Mouse (Mus musculus) c-Kit-positive CD71-positive TER-119-positive erythroid progenitor cells, embryonic 14.5 days (primary cell): ENCODE results near the gene Gm10203.
"Not testable (repeated sequence)": the region's sequence is repeated elsewhere in the genome, so short reads cannot be mapped to it uniquely, and the experiment has no call there.

Experiments used
- DNase-seq: peaks from one replicate; pipeline ENCODE4 v3.0.0-alpha.2; 2013; ENCODE audit warnings: low spot score

The Gm10203 gene

GRCm38 (mm10) chr6:149129870-149130269 lies at the start of gene Gm10203:
Gene Gm10203, plus strand, starts transcription at chr6:149130170.
- not testable (repeated sequence) for DNase-seq

DNA sequence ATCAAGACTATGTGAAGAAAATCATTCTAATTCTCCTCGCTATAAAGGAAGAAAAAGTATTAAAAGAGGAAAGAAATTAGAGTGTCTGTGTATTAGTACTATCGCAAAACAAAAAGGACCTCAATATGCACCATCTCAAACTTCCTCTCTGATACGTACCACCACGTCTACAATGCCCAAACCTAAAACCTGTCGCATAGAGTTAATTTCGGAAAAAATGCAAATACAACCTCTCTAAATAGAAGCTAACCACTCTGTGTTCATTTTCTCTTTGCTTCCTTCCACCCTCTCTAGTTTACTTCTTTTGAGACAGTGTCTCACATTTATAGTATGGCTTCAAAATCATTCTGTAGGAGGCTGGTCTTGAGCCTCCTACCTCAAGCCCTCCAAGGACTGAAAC lies 37.6 kb upstream of the Gm10203 start:
- no peak for DNase-seq

- DNase-seq = no peak
Measured at GRCm38 (mm10) chr6:149093465-149093864, 36.5 kb upstream of the Gm10203 start.

DNA sequence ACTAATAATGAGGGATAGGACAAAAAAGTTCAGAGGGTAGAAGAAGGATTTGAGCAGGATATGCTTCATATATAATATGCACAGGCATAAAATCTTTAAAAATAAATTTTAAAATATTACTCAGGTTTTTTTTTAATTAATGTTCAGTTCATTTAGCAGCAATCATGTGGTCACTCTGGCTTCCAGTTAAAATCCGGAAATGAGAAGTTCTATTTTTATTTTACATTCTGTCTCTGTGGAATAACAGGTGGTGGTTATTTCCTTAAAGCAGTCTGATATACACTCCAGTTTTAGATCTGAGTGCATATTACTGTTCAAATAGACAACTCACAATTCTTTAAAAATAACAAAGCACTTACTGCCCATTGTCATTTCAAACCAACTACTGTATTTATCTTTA lies 35.4 kb upstream of the Gm10203 start:
- DNase-seq = no peak

DNA sequence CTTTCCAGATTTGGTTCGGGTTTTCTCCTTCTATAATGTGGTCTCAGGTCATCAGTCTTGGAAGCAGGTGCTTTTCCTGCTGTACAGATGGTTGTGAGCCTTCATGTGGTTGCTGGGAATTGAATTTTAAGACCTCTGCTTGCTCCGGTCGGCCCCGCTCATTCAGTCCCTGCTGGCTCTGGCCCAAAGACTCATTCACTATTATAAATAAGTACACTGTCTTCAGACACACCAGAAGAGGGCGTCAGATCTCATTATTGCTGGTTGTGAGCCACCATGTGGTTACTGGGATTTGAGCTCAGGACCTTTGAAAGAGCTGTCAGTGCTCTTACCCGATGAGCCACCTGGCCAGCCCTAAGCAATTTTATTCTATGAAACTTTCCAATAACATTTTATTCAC lies 34.6 kb upstream of the Gm10203 start:
- DNase-seq = no peak

GRCm38 (mm10) chr6:149096233-149096632 lies 33.7 kb upstream of the Gm10203 start:
- no peak for DNase-seq

GRCm38 (mm10) chr6:149097276-149097675 lies 32.7 kb upstream of the Gm10203 start:
- no peak for DNase-seq

- DNase-seq = no peak
Measured at GRCm38 (mm10) chr6:149098993-149099392, 31.0 kb upstream of the Gm10203 start.

GRCm38 (mm10) chr6:149100174-149101075 lies 29.5 kb upstream of the Gm10203 start:
- DNase-seq = no peak

DNA sequence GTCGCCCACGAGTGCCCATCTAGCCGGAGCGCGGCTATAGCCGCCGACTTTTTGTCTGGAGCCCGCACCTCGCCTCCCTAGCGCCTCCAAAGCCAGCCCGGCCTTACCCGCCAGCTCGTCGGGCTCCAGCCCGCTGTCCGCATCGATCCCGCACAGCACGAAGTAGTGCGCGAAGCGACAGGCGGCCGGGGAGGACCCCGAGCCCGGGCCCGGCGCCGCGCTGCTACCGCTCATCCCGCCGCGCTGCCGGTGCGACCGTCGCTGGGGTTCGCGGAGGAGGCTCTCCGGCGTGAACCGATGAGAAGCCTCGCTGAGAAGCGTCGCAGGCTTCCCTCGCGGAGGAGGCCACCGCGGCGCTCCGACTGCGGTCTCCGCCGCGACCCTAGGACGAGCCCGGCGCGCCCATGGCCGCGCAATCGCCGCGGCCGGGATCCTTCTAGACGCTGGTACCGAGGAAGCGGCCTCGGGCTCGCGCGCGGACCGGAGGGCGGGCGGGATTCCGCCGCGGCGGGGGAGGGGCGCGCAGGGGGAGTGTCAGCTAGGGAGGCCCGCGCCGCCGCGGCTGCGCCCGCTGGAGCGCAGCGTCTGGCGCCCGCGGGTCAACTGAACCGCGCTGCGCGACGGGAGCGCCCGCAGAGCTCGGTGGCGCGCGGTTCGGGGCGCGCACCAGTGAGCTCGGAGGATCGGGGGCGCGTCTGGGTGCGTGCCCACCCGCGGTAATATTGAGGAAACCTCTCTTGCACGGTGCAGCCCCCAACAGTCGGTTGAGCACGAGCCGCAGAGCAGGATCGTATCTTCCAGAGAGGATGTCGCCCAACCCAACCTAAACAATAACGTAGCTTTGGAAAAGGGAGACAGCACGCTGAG lies 28.7 kb upstream of the Gm10203 start, which contains the start of gene Dennd5b:
Gene Dennd5b, minus strand, starts transcription at position 605 of the 867 bp plus-strand sequence.
- DNase-seq = no peak

DNA sequence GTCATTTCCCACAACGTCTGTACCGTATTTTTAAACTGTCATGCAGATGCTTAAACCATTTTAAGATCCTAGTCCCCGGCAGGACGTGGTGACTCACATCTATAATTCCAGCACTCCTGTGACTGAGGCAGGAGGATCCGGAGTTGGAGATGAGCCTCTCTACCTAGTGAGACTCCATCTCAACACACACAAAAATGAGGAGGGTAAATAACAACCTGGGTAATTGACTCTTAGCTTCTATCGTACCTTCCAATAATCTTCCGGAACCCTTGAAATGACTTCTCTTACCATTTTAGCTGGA lies 28.1 kb upstream of the Gm10203 start:
- no peak for DNase-seq

- DNase-seq = no peak
Measured at GRCm38 (mm10) chr6:149103451-149103850, 26.5 kb upstream of the Gm10203 start.

DNA sequence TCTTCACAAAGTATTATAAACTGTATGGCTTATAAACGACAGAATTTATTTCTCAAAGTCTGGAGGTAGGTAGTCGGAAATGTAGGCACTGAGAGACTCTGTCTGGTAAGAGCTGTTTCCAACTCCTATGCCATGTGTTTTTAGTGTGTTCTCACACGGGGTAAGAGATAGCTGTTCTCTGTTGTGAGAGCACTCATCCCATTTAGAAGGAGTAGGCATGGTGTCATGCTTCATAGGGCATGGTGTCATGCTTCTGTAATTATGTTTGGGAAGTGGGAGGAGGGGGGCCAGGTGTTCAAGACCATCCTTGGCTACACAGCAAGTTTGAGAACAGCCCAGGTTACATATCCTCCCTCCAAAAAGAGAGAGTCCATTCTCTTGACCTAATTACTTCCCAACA lies 22.4 kb upstream of the Gm10203 start:
- no peak for DNase-seq

- no peak for DNase-seq
Measured at GRCm38 (mm10) chr6:149108909-149109308, 21.1 kb upstream of the Gm10203 start.

GRCm38 (mm10) chr6:149116992-149117391 lies 13.0 kb upstream of the Gm10203 start:
- DNase-seq = no peak

- no peak for DNase-seq
Measured at GRCm38 (mm10) chr6:149118935-149119334, 11.0 kb upstream of the Gm10203 start.

DNA sequence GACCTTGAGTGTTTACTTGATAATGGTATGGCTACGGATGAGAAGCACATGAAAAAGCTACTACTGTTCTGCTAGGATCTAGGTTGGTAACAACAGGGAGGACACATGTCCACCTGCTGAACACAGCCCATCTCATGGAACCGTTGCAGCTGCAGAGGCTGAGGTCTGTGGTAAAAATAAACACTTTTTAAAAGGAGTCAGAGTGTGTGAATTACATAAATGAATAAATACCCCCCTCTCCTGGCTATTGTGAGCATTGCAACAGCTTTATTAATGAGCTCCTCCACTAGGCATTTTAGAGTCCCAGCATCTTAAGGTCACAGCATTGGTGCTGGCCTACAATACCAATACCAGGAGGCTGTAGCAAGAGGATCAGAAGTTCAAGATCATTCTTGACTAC lies 10.1 kb upstream of the Gm10203 start:
- peak; percentile 50 for DNase-seq

DNA sequence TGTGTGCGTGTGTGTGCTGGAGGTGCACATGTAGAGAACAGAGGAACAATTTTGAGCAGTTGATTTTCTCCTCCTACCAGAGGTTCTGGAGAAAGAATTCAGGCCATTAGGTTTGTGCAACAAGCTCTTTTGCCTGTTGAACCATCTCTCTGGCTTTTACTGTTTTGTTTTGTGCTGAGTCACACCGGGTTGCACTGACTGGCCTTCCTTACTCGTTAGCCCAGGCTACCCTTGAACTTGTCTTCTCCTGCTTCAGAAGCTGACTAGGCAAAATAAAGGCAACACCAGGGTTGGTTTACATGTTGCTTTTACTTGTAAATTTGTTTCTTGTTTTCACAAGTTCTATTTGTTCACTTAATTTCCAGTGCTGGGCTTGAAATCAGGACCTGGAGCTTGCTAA lies 6.9 kb upstream of the Gm10203 start:
- DNase-seq = no peak

DNA sequence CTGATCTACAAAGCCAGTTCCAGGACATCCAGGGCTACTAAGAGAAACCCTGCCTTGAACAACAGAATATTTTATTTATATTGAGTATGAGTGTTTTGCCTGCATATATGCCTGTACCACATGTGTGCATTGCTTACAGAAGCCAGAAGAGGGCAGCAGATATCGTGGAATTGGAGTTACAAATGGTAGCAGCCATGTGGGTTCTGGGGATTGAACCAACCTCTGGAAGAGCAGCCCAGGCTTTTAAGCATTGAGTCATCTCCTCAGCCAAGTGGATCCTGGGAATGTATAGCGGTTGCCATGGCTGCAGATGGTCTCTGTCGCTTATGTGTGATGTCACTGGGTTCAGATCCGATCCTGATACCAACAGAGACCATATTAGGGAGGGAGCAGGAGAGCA lies 3.3 kb upstream of the Gm10203 start:
- peak; percentile 53 for DNase-seq

GRCm38 (mm10) chr6:149131111-149131510 lies 1.1 kb downstream of the Gm10203 start:
- DNase-seq = no peak

DNA sequence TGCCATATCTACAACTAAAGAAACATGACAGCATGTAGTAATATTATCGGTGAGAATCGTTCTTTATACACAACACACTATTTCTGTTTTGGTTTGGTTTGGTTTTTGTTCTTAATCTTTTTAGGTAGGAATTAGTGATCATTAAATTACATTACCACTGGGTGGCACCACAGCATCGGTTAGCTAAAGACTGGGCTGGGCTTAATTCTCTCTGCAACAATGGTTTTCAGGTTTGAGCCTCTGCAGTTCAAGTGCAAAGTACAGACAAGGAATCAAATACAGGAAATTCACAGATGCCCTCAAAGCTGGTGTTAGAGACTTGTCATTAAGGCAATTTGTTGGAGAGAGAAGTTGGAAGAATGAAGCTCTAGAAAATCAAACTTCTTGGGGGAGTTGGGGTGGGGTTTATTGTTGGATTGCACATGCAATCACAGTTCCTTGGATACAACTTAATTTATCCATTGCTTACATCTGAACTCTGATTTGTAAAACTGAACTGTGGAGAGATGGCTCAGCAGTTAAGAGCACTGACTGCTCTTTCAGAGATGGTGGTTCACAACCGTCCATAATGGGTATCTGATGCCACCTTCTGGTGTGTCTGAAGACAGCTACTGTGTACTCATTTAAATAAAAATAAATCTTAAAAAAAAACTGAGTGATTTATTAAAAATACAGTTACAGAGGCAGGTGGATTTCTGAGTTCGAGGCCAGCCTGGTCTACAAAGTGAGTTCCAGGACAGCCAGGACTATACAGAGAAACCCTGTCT lies 2.5 kb downstream of the Gm10203 start:
- DNase-seq = peak; percentile 62
